Mouse (Mus musculus): ENCODE measurements at regions not wholly inside any gene's neighbourhood (a gene's known extent, or its start where the extent isn't known, plus 50 kb on each side); places are given as distances from the start of the nearest gene placed in this dataset.

- no peak for TF ChIP-seq POLR2A (IDR thresholded peaks at IDR 0.05; ENCODE audit: insufficient read depth, low read depth, low read length)
- TF ChIP-seq CTCF (IDR thresholded peaks at IDR 0.05; ENCODE audit: insufficient read depth, low read depth, low read length), result no peak
These were observed 61.8 kb upstream of the Aco1 start for GRCm38 (mm10) chr4:40081035-40081434.

Measured in olfactory bulb, adult 2 months (tissue).